Mouse (Mus musculus): ENCODE data around the gene Tbc1d10a. TPM values are rescaled to one million over a fixed set of nuclear protein-coding genes. Genes with fewer than 3 reads are reported as not detected.

Tbc1d10a gene
- total RNA-seq (2021) = 10 to 100 TPM in 1 of 2 experiments, 1 to 10 TPM in 1; 8.6 to 11.2 TPM

GRCm38 (mm10) chr11:4186486-4187317, at the start of gene Tbc1d10a:
Gene Tbc1d10a, plus strand, starts transcription at chr11:4186789.
- intact Hi-C loops (cut with DNase I) = loop anchor here (2.0 kb wide), 1 partner anchor 16 kb away; no protein-coding TSS in a partner anchor

DNA sequence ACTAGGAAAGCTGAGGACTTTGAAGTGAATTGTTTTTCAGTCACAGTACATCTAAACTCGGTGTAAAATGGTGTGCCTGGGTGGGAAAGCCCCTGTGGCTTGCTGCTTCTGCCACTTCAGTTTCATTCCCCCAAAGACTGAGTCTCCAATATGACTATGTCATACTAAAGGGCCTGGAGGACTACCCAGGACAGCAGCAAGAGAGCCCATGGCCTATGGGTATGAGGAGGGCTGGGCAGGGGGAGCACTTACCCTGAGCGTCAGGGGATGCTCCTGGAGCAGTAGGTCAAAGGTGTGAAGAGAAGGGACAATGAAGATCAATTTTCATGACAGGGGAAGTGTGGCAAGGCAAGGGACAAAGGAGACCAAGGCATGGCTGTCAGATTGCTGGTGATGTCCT, 47.6 kb upstream of the Tbc1d10a start:
- intact Hi-C loops (cut with DNase I) = no loop called here
- DNase-seq = no peak

More at GRCm38 (mm10) chr11:4186486-4187317, at the start of gene Tbc1d10a:
- DNase-seq = peak; percentile 96

- no peak for DNase-seq
- intact Hi-C loops (cut with DNase I) = no loop called here
Measured at GRCm38 (mm10) chr11:4141505-4141904, 45.1 kb upstream of the Tbc1d10a start.

GRCm38 (mm10) chr11:4142352-4142751, 44.2 kb upstream of the Tbc1d10a start:
- intact Hi-C loops (cut with DNase I) = no loop called here
- DNase-seq = no peak

DNA sequence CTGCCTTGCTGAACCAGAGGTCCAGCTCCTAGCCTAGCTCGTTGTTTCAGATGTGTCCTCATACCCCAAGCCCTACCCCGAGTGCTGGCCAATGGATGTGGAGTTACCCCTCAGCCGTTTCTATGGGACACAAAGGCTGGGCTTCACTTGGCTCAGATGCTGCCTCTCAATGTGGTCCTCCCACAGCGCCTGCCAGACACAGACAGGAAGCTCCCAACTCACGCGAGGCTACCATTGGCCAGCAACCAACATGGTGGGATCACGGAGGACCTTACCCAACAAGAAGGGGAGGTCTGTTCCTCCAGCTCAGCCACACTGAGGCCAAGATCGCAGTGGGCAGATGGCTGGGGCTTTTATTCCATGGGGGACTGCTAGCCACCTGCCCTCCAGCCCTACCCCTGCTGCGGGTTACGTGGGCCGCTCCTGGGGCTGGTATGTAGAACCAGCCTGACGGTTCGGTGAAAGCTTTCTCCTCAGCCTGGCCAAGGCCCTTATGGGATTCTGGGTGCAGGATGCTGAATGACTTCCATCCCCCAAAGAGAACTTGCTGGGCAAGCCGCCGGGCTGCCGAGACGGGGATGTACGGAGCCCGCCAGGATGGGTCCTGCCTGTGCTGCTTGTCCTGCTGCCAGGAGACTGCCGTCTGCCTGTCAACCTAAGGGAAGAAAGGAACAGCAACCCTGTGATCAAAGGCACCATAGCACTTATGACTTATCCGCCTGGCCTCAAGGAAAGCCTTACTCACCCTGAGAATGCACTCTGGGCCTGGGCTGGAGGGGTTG, 43.1 kb upstream of the Tbc1d10a start:
- DNase-seq = no peak
- intact Hi-C loops (cut with DNase I) = no loop called here

DNA sequence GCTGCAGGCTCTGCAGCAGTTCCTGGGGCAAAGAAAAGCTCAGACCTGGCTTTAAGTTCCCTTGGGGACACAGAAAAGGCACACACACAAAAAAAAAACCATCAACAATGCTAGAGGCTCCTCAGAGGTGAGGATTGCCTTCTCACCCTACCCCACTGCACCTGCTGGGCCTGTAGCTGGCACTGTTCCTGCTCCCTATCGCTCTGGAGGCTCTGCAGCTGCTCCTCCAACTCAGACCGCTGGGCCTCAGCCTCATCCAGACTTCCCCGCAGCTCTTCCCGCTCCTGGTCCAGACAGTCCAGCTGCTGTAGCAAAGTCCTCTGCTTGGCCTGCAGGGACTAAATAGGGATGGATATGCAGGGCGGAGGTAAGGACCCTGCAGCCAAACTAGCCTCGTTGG, 40.2 kb upstream of the Tbc1d10a start:
- DNase-seq = no peak
- intact Hi-C loops (cut with DNase I) = no loop called here

GRCm38 (mm10) chr11:4147098-4147497, 39.5 kb upstream of the Tbc1d10a start:
- DNase-seq = no peak
- intact Hi-C loops (cut with DNase I) = no loop called here

DNA sequence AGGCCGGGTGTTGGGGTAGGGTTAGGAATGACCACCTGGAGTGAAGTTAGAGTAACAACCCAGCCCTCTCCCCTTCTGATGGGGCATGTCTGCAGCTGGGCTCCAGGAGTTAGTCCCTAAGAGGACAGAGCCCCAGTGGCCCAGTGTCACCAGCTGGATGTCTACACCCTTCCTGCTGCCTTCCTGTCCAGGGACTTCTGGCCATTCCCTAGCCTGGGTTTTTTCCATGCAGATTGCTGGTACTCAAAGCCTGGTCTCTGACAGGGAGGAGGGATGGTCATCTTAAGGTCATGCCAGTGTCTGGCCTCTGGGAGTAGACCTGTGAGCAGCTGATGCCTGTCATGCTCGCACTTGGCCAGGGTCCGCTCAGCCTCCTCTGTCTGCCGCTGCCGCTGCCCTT, 38.5 kb upstream of the Tbc1d10a start:
- intact Hi-C loops (cut with DNase I) = no loop called here
- DNase-seq = peak in 1 of 2 experiments; percentile 24

- DNase-seq = no peak
- intact Hi-C loops (cut with DNase I) = no loop called here
Measured at GRCm38 (mm10) chr11:4148536-4149156, 37.9 kb upstream of the Tbc1d10a start.

GRCm38 (mm10) chr11:4149886-4150285, 36.7 kb upstream of the Tbc1d10a start:
- intact Hi-C loops (cut with DNase I) = no loop called here
- no peak for DNase-seq

GRCm38 (mm10) chr11:4153694-4154093, 32.9 kb upstream of the Tbc1d10a start:
- intact Hi-C loops (cut with DNase I) = no loop called here
- no peak for DNase-seq

GRCm38 (mm10) chr11:4155641-4156040, 30.9 kb upstream of the Tbc1d10a start:
- no peak for DNase-seq
- intact Hi-C loops (cut with DNase I) = no loop called here

DNA sequence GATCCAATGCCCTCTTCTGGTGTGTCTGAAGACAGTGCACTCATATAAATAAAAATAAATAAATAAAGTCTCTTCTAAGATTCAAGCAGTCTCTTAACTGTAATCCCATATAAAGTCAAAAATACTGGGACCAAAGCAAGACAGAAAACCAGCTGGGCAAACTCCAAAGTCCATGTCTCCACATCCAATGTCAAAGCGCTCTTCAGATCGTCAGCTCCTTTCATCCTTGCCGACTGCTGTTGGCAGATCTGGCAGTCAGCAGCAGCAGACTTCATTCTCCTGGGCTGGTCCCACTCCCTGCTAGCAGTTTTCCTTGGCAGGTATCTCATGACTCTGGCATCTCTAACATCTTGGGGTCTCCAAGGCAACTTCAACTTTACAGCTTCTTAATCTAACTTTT, 27.9 kb upstream of the Tbc1d10a start:
- intact Hi-C loops (cut with DNase I) = no loop called here
- DNase-seq = no peak

GRCm38 (mm10) chr11:4159808-4160708, 26.5 kb upstream of the Tbc1d10a start, which contains the start of the genes Ccdc157 and Sf3a1:
Gene Ccdc157, minus strand, starts transcription at chr11:4160293.
Gene Sf3a1, plus strand, starts transcription at chr11:4160350.
- DNase-seq = peak; percentile 94
- intact Hi-C loops (cut with DNase I) = loop anchor here (1.0 kb wide), 2 partner anchors 25 to 59 kb away; partner anchors contain the start of gene Rnf215

DNA sequence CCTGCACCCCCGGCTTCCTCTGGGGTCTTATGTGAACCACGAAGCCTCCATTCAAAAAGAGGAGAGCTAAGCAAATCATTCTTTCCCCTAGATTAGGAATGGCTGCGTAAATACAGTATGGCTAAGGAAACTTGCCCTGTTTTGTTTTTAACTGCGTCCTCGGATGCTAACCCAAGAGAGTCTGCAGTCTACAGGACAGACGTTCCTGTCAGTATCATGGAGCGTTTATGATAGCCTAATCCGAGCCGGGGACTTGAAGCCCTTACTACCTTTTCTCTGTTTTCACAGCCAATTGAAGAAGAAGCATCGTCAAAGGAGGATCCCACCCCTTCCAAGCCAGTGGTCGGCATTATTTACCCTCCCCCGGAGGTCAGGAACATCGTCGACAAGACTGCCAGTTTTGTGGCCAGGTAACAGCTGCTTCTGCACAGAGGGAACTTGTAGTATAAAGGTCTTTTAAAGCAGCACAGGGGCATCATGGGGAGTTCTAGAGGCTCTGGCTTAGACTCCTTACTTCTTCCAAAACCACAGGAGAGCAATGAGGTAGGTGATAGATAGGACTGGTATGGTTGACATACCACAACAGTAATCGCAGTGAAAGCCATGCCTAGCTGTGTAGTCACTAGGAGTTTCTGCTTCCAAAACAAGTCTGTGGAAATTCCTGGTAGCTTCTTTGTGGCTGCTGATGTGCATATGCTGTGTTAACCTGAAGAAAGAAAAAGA, 25.7 kb upstream of the Tbc1d10a start:
- DNase-seq = no peak
- intact Hi-C loops (cut with DNase I) = loop anchor here (1.0 kb wide), 2 partner anchors 26 to 58 kb away; partner anchors contain the start of gene Rnf215

GRCm38 (mm10) chr11:4164701-4165100, 21.9 kb upstream of the Tbc1d10a start:
- no peak for DNase-seq
- intact Hi-C loops (cut with DNase I) = no loop called here

DNA sequence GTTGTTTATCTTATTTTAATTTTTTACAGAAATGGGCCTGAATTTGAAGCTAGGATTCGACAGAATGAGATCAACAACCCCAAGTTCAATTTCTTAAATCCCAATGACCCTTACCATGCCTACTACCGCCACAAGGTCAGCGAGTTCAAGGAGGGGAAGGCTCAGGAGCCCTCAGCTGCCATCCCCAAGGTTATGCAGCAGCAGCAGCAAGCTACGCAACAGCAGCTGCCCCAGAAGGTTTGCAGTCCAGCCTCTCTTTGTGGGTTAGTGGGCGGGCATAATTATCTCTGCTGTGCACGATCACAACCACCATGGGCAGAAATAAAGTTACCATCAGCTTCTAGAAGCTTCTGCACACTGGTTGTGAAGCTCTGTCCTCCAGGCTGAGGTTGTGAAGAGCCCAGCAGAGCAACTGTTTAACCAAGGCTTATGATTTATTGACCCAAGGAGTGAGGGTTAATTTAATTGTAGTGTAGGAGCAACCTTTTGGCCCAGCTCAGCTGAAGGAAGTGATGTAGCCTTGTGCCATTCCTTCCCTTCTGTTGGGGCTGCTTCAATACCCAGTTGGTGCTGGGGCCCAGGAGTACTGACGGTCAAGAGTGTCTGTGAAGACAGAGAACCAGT, 20.0 kb upstream of the Tbc1d10a start:
- intact Hi-C loops (cut with DNase I) = no loop called here
- DNase-seq = no peak

DNA sequence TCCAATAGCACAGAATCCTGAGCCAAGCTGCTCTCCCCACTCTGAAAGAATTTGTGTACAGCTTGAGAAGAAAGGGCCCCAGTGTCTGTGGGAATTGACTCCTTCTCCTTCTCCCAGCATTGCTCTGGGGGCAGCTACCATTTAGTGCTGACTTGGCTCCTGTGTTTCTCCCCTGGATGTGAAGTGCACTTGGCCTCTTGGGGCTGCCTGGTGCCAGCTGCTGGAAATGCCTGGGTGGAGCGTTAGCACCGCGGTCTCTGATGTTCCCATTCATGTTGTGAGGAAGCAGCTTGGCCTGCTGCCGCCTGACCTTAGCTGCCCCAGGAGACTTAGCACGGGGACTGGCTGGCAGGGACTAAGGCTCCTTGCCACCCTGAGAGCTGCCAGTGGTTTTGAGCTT, 12.0 kb upstream of the Tbc1d10a start:
- DNase-seq = peak; percentile 68 to 72
- intact Hi-C loops (cut with DNase I) = no loop called here

- DNase-seq = peak in 1 of 2 experiments; percentile 56
- intact Hi-C loops (cut with DNase I) = no loop called here
Measured at GRCm38 (mm10) chr11:4177716-4178115, 8.9 kb upstream of the Tbc1d10a start.

Measured in heart, postnatal 36 days (tissue).